Mouse (Mus musculus) brain, embryonic 14.5 days (tissue): Measurements from ENCODE around the gene Glis3. TPM values are rescaled to one million over a fixed set of nuclear protein-coding genes. Genes with fewer than 3 reads are reported as not detected.

Experiments used
- DNase-seq: peaks from one replicate; pipeline ENCODE4 v3.0.0-alpha.2; 2011; ENCODE audit warnings: low read depth
- CTCF ChIP-seq: fragments of 200-500 bp; IDR thresholded peaks from 2 replicates; pipeline ENCODE4 v1.5.1; 2012; ENCODE audit warnings: inconsistent platforms, mild to moderate bottlenecking, moderate library complexity, borderline replicate concordance; ENCODE audit not compliant: insufficient read depth, insufficient read length; ENCODE audit errors: extremely low read depth
- POLR2A ChIP-seq: fragments of 200-500 bp; IDR thresholded peaks from 2 replicates; pipeline ENCODE4 v1.6.1; 2012; ENCODE audit warnings: mild to moderate bottlenecking, inconsistent platforms, borderline replicate concordance; ENCODE audit not compliant: poor library complexity, insufficient read depth, insufficient read length, severe bottlenecking; ENCODE audit errors: extremely low read depth
- polyA plus RNA-seq: library from polyadenylated mRNA; depleted of rRNA; stranded (reverse); fragments of >200 nt; gene quantifications from 2 replicates; pipeline ENCODE4 v1.2.3, GENCODE M21; 2012

The Glis3 gene
- polyA plus RNA-seq, 1 experiment = 3.1 TPM

DNA sequence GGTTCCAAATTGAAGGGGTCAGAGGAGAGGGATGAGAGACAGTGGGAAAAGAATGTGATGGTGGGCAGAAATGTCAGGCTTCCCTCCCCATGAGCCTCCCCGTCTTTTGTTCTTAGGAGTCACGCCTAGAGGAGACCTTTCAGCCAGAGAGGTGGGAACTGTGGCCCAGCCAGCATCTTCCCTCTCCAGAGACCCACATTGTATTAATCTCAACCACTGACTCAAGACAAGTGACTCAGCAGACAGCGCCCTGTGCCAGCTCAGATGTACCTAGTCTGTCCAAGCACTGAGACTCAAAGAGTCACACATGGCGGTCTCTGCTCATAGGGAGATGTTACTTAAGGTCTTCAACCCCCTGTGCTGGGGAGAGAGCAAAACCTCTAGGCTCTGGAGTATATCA lies 3.5 kb upstream of the Glis3 start:
- DNase-seq = no peak
- TF ChIP-seq CTCF (no peak), POLR2A (no peak)

DNA sequence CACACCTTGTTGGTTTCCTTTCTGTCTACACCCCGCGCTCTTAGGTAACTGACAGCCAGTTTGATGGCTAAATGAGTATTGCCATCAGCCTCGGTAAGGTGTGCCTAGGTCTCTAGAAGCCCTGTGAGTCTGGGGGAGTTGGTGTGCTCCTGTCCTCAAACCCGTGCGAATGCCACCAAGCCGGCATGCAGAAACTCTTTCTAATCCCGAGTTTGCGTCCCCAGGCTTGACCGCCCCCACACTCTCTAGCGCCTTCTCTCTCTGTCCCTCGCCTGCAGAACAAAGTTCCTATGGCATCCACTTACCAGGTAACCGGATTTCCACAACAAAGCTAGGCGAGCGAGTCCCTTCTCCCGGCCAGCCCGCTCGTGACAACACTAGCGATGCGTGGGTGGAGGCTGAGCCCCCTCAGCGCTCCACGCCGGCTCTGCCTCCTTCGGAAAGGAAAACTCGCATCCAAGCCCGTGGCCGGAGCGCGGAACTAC lies 544 bp downstream of the Glis3 start:
- no peak for TF ChIP-seq POLR2A
- DNase-seq = no peak

DNA sequence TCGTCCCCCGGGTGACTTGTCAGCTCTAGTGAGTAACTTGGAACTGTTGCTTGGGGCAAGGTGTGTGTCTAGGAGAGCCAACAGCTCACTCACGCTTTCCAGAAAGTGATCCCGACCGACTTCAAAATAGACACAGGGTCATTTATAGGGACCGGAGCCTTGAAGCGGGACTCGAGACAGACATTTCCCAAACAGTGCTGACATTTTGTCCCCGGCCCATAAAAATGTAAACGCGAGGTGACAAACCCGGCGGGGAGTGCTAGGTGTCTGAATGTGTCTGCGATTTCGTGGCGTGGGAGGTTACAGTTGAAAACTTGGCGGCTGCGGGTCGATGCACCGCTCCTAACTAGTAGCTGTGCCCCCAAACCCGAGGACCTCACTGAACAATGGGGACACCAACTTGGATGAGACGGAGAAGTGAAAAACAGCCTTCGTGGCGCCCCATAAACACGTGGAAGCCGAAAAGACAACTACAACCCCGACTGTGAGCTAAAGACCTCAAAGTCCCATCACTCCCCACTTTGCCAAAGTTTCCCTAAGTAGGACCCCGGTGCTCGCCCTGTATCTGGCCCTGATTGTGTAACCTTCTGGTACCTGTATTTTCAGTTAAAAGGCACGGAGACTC lies 1.1 kb downstream of the Glis3 start:
- DNase-seq = no peak
- no peak for TF ChIP-seq CTCF
- no peak for TF ChIP-seq POLR2A

DNA sequence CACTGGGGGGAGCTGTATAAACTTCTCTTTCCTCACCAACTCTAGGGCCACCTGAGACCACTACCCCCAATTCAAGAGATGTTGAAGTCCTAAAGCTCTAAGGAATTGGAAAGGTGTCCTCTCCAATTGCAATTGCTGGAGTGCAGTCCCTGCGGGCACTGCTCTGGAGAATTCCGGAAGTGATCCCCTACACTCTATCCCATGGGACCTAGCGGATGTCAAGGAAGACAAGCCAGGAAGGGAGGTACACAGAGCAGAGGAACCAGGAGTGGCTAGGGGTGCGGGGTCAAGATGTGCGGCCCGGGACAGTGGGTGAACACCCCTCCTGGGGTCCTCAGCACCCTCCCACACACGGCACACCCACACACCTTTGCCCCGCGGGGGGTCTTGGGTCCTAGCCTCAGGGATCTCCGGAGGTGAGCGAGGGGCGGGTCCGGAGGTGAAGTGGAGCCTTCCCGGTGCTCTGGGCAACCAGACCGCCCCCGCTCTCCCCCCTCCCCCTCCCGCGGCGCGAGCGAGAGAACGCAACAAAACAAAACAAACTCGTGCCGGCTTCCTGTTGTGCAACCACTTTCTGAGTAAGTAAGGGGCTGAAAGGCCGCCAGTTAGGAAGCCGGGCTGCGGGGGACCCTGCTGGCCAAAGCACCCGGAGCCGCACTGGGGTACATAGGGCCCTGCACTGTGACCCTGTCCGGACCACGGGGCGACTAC lies 2.0 kb downstream of the Glis3 start:
- no peak for TF ChIP-seq POLR2A
- TF ChIP-seq CTCF = no peak
- no peak for DNase-seq

DNA sequence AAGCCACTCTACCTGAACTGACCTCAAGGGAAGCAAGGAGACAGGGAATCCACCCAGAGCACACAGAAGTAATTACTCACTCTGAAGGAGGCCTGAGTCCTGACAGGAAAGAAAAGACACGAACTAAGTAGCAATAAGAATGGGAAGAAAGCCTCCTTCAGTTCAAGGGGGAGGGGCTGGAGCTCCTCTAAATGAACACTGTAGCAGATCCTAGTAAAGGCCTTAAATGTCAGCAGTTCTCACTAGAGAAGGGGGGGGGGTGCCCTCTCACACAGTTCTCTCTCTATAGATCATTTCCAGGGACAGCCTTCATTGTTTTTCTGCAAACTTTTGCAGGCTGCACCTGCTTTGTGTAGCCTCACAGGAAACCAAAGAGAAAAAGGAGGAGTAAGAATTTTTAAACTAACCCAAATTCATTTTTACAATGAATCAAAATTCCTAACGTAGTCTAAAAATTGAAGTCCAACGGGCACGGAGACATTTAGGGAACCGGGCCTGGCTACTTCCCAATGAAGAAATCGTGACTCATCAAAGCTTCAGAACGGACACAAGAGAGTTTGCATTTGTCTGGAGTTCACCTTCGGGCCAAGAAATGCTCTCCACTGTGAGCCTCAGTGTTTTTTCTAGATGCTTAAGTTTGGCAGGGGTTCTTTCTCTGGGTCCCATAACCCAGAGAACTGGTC lies 2.7 kb downstream of the Glis3 start:
- DNase-seq = no peak
- TF ChIP-seq POLR2A = no peak
- TF ChIP-seq CTCF = no peak

DNA sequence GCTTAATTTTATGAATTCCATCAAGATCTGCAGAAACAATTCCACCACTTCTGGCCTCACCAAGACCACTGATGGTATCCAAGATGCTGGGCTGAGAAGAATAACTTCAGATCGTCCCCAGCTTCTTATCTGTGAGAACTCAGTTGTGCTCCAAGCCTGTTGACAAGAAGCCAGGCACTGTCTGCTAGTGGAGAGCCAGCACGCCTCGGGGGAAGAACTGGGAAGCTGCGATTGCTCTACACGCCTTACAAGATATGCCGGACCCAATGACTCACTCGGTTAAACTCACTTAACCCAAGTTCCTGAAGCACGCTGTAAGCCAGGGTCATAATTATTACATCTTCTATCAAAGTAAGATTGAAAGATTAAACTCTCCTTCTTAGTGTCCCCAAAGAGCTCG lies 16.1 kb downstream of the Glis3 start:
- no peak for DNase-seq
- TF ChIP-seq POLR2A = no peak
- no peak for TF ChIP-seq CTCF

DNA sequence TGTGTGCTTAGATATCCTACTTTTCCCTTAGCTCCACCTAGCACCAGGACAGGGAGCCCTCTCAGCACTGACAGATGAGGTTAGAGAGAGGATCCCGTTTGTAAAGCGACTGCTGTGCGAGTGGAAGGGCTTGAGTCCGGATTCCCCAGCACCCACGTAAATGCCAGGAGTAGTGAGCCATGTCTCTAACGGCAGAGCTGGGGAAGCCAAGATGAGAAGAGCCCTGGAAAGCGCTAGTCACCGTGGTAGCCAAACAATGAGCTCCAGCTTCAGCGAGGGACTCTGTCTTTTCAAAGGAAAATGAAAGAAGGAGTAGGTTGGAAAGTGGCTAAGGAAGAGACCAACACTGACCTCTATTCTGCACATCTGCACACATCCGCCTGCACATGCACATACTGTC lies 16.7 kb downstream of the Glis3 start:
- TF ChIP-seq CTCF = no peak
- TF ChIP-seq POLR2A = no peak

DNA sequence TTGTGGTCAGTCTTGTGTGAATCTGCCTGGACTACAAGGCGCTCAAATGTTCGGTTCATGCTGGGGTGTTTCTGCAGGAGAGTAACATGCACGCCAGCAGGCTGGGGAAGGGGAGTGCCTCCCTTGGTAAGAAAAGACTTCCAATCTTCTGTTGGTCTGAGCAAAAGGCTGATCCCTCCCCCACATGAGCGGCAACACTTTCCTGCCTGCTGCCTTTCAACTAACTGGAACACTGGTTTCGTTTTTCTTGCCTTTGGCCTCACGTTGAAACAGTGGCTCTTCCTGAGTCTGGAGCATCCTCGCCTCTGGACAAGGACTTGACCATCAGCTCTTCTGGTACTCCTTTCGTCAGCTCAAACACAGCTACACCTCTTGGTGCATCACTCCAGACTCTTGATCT lies 17.4 kb downstream of the Glis3 start:
- no peak for DNase-seq
- TF ChIP-seq POLR2A (no peak), CTCF (no peak)

More for the DNA sequence above, 16.7 kb downstream of the Glis3 start:
- DNase-seq = no peak

DNA sequence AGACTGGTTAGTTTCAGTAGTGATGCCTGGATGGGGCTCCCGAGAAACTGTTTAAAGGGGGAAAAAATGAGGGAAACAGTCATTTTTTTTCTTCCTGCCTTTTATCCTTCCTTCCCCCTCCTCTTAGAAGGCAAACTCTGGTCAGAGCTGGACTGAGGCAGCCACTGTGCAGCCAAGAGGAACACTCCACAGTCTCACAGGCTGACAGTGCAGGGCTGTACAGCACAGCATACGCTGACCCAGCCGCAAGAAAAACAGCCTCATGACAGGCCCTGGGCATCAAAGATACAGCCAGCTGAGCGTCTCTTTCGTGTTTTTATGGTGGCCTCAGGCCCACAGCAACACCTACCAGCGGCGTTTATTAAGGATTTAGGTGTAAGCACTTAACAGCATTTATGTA lies 19.0 kb downstream of the Glis3 start:
- DNase-seq = no peak
- TF ChIP-seq CTCF = no peak
- TF ChIP-seq POLR2A = no peak

DNA sequence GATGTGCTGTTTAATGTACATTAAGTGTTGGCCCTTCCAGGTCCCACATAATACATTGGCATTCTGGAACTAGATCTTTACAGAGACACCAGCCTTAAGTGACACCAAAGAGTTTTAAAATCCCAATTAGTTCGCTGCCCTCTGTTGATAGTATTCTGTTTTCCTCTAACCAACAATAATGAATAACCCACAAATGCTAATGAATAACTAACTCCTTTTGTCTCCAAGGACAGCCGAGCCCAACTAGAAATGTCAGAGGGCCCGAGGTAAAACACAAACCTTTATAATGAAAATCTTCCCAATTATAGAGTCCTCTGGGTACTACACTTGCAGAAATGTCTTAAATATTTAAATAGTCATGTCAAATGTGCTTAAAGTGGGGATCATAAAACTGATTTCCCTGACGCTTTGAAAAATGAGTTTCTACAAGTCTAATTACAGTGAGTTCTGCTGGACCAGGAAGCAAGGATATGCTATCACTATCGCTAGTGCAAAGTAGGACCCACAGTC lies 22.1 kb downstream of the Glis3 start:
- peak; percentile 33 for DNase-seq
- no peak for TF ChIP-seq POLR2A
- no peak for TF ChIP-seq CTCF

DNA sequence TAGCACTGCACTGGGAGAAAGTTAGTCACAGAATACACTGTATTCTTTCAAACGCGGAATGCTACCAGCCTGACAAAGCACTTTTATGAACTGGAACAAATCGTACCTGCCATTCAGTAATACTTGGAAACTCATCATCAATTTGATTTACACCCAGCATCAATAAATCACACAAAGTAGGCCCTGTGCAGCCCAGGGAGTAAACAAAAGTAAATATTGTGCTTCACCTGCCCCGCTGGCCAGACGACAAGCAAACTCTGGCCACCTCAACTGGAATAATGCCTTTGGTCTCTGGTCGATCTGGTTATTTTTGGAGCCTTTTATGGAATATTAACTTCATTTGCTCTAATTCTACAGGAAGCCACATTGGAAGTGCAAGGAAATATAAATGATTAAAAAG lies 23.0 kb downstream of the Glis3 start:
- TF ChIP-seq POLR2A (no peak), CTCF (no peak)
- no peak for DNase-seq

DNA sequence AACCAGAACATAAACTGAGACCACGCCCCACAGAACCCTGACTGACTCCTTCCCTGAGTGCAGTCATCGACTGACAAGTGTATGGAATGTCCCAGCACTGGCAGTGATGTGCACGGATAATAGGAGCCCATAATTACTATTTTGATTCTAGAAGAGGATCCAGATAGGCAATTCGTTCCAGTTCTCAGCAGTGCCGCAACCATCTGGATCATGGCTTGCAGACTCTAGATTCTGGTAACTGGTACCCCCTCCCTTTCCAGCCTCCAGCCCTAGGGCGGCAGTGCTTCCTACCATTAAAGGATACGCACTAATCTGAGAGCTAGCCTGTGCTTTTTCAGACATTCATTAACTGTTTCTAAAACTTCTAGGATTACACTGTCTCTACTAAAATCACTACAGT lies 24.7 kb downstream of the Glis3 start:
- TF ChIP-seq POLR2A (no peak), CTCF (no peak)
- DNase-seq = no peak

DNA sequence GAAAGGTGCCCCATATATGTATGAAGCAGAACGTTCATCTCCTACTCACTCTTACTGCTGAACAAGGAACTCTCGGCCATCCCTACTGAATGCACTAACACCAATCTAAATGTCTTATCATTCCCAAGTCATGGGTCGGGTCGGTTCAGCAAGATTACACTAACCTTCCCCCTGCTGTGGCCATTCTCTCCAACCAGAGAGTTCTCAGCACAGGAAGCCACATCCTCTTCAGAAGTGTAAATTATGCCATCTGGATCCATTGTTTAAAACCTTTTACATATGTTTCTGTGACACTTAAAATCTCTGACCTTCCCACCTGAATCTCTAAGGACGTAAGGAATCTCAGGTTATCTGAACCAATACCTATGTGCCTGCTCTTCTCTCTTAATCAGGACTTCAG lies 29.0 kb downstream of the Glis3 start:
- no peak for TF ChIP-seq CTCF
- TF ChIP-seq POLR2A = no peak
- DNase-seq = no peak
